Mouse (Mus musculus) forebrain, embryonic 14.5 days (tissue): ENCODE data around the gene Cdh20. TPM values are rescaled to one million over a fixed set of nuclear protein-coding genes. Genes with fewer than 3 reads are reported as not detected.

Experiments
- ATAC-seq: fragments of 200-750 bp; cut with Nextera tagmentation; 2 replicates; pipeline ENCODE4 v1.8.0; 2017; ENCODE audit warnings: mild to moderate bottlenecking, moderate library complexity
- DNase-seq: peaks from one replicate; pipeline ENCODE4 v3.0.0-alpha.2; 2015; ENCODE audit warnings: low spot score
- H3K27ac ChIP-seq: fragments of 300-500 bp; sonication (generic); 2 replicates; pipeline ENCODE4 v1.5.1; 2014; ENCODE audit warnings: low read depth, mild to moderate bottlenecking, control low read depth, low read length, moderate library complexity
- H3K27me3 ChIP-seq: fragments of 300-500 bp; sonication (generic); replicated peaks from 2 replicates; pipeline ENCODE4 v1.6.1; 2014; ENCODE audit warnings: low read length, control low read depth, mixed read lengths; ENCODE audit not compliant: control insufficient read depth, insufficient read depth
- H3K36me3 ChIP-seq: fragments of 300-500 bp; sonication (generic); 2 replicates; pipeline ENCODE4 v1.6.1; 2014; ENCODE audit warnings: low read length, control low read depth; ENCODE audit not compliant: control insufficient read depth, insufficient read depth
- H3K4me1 ChIP-seq: fragments of 300-500 bp; sonication (generic); 2 replicates; pipeline ENCODE4 v1.6.1; 2014; ENCODE audit warnings: antibody characterized with exemption, low read length, control low read depth; ENCODE audit not compliant: control insufficient read depth, insufficient read depth
- H3K4me2 ChIP-seq: fragments of 300-500 bp; sonication (generic); 2 replicates; pipeline ENCODE4 v1.6.1; 2014; ENCODE audit warnings: mild to moderate bottlenecking, control low read depth, low read length
- H3K4me3 ChIP-seq: fragments of 300-500 bp; sonication (generic); 2 replicates; pipeline ENCODE4 v1.5.1; 2014; ENCODE audit warnings: low read depth, low read length, control low read depth
- H3K9ac ChIP-seq: fragments of 300-500 bp; sonication (generic); 2 replicates; pipeline ENCODE4 v1.6.1; 2014; ENCODE audit warnings: mild to moderate bottlenecking, low read length, control low read depth, moderate library complexity
- H3K9me3 ChIP-seq: fragments of 300-500 bp; sonication (generic); replicated peaks from 2 replicates; pipeline ENCODE4 v1.6.1; 2016; ENCODE audit warnings: low read length, control low read depth, mixed read lengths; ENCODE audit not compliant: control insufficient read depth
- WGBS: fragments of 180-500 bp; shearing (Covaris S2); extraction: QIAGEN DNeasy Blood & Tissue Kit; methylation state at CpG from one replicate; pipeline ENCODE4 v1.1.7; 2014; 5-methylcytosine and 5-hydroxymethylcytosine counted together
- polyA plus RNA-seq: library from polyadenylated mRNA; unstranded; fragments of >200 nt; fragmentation: Nextera tagmentation; extraction: Ambion mirVana; gene quantifications from 2 replicates; pipeline ENCODE4 v1.2.1, GENCODE M21; 2014

The Cdh20 gene
- polyA plus RNA-seq, 1 experiment from 2014 or later: 0.47 TPM

DNA sequence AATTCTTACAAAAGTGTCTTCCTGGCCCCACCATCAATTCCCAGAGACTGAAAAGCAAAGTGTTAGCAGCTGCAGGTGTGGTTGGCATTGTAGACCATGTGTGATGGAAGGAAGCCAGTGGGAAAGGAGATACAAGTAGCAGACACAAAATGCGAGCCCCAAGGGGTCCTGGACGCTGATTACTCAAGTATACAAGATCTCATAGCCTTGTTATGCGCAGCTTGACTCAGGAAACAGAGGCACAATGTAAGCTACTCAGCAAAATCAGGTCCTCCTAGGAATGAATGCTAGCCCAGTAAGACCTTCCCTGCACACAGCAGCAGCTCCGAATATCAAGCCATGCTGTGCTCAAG lies 80.6 kb downstream of the Cdh20 start:
- Histone ChIP-seq H3K4me3 (no peak overlapping the region), H3K27ac (no peak overlapping the region), H3K36me3 (no peaks in the 10 kb centered on the region), H3K9me3 (no peaks in the 10 kb centered on the region), H3K27me3 (no peaks in the 10 kb centered on the region), H3K4me2 (no peak overlapping the region), H3K9ac (no peak overlapping the region), H3K4me1 (peaks cover 3% of the 10 kb centered on the region; the same call in 1 of the 2 replicates)
- DNase-seq (no peak), ATAC-seq (no peak)
- WGBS: 15% methylated on average over 4 of the region's 4 CpGs

DNA sequence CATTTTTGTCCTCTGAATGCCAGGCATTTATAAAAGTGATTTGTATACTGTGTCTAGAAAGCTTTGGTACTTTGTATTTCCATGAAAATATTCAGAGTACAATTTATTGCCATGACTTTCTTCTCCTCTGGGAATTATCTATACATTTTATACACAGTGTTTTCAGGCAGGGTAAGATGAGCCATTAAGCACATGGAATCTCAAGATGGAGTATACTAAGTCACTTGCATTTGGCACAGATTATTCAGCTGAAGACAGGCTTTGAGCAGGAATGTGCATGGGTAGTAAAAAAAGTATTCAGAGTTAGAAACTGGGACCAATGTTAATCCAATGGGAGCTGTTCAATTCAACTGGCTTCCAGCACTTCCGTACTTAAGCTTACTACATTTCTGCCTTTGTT lies 109.1 kb downstream of the Cdh20 start:
- no peak overlapping the region for H3K27ac ChIP-seq
- WGBS: 79% methylated on average over 1 of the region's 1 CpGs

DNA sequence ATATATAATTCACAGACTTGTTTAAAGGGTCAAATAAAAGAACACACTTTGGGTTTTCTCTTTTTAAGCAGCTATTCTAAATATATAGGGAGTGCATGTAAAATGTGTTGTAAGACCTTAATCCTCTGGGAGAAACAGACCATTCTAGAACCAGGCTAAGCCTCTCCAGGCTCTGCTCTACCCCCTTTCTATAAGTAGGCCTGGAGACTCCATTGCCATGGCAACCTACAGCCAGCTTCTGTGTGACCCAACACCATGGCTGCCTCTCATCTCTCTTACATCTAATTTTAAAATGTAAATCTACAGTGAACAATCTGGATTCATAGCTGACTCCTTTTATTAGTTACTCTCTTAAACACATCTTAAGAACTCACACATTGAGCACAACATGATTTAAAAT lies 133.5 kb downstream of the Cdh20 start:
- H3K27me3 ChIP-seq: no peaks in the 10 kb centered on the region
- H3K36me3 ChIP-seq: no peaks in the 10 kb centered on the region
- DNase-seq (no peak), ATAC-seq (no peak)
- H3K4me1 ChIP-seq: no peaks in the 10 kb centered on the region
- H3K9ac ChIP-seq: no peak overlapping the region
- H3K4me3 ChIP-seq: no peak overlapping the region
- no peak overlapping the region for H3K4me2 ChIP-seq
- H3K9me3 ChIP-seq: no peaks in the 10 kb centered on the region
- H3K27ac ChIP-seq: no peak overlapping the region

More for the DNA sequence above, 109.1 kb downstream of the Cdh20 start:
- DNase-seq: no peak
- Histone ChIP-seq H3K27me3 (no peaks in the 10 kb centered on the region), H3K4me2 (no peak overlapping the region), H3K9me3 (no peaks in the 10 kb centered on the region), H3K4me3 (no peak overlapping the region), H3K36me3 (no peaks in the 10 kb centered on the region), H3K4me1 (no peaks in the 10 kb centered on the region), H3K9ac (no peak overlapping the region)
- ATAC-seq: no peak

DNA sequence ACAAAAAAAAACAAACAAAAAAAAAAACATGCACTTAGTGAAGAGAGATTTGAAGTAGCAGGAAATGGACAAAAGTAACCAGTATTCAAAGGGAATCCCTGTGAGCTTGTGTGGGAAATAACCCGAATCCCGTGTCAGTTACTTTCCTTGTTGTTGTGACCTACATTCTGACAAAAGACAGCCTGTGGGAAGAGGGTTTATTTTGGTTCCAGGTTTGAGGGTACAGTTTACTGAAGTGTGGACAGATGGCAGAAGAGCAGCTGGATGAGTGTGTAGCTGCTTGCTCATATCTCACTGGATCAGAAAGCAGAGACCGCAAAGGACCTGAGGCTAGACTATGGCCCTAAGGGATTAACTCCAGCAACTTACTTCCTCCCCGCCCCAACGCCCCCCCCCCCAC lies 135.1 kb downstream of the Cdh20 start:
- Histone ChIP-seq H3K9me3 (no peaks in the 10 kb centered on the region), H3K36me3 (no peaks in the 10 kb centered on the region), H3K9ac (no peak overlapping the region), H3K4me3 (no peak overlapping the region), H3K27ac (no peak overlapping the region), H3K4me2 (no peak overlapping the region), H3K27me3 (no peaks in the 10 kb centered on the region), H3K4me1 (no peaks in the 10 kb centered on the region)
- WGBS: 65% methylated on average over 5 of the region's 5 CpGs
- DNase-seq (no peak), ATAC-seq (no peak)

DNA sequence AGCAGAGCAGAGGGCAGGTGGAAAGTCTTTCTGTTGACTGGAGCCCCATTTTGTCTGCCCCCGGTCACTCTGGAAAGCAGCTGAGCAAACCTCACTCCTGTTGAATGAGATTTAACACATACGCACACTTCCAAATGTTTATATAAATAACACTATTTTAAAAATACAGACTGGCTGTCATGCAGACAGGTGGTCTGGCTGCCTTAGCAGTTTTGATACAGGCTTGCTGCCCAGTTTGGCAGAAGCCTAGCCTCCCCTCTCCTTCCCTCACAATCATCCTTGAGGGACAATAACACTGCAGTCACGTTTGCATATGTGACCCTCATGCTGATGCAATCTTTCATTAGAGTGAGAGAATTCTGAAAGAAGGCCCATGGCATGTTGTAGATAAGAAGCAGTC lies 144.1 kb downstream of the Cdh20 start:
- no peak overlapping the region for H3K4me2 ChIP-seq
- H3K27ac ChIP-seq: no peak overlapping the region
- H3K27me3 ChIP-seq: no peaks in the 10 kb centered on the region
- no peak for DNase-seq
- H3K4me3 ChIP-seq: no peak overlapping the region
- H3K9me3 ChIP-seq: no peaks in the 10 kb centered on the region
- WGBS: 49% methylated on average over 3 of the region's 3 CpGs
- no peaks in the 10 kb centered on the region for H3K36me3 ChIP-seq
- H3K9ac ChIP-seq: no peak overlapping the region
- H3K4me1 ChIP-seq: no peaks in the 10 kb centered on the region; the same call in 1 of the 2 replicates
- no peak for ATAC-seq

DNA sequence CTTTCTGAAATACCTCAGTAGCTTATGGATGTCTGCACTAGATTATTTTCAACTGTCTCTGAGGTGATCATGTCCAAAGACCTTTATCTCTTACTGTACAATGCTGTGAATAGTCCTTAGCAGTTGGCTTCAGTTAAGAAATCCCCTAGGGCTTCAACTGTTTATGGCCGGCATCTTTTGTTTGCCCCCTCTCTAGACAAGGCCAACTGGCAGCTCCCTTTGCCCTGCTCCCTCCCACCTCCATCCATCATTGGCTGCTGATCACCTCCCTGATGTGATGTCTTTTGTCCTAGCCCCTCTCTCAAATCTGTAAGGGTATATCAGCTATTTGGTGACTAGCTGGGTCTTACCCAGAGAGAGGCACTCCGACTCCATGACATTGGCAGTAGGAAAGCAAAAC lies 148.2 kb downstream of the Cdh20 start:
- H3K9me3 ChIP-seq: no peaks in the 10 kb centered on the region
- 22% methylated on average over 2 of the region's 2 CpGs for WGBS
- no peak overlapping the region for H3K4me3 ChIP-seq
- ATAC-seq: no peak
- H3K27me3 ChIP-seq: no peaks in the 10 kb centered on the region
- H3K36me3 ChIP-seq: no peaks in the 10 kb centered on the region
- DNase-seq: no peak
- H3K27ac ChIP-seq: no peak overlapping the region
- H3K4me2 ChIP-seq: no peak overlapping the region
- no peak overlapping the region for H3K9ac ChIP-seq
- no peaks in the 10 kb centered on the region; the same call in 1 of the 2 replicates for H3K4me1 ChIP-seq

DNA sequence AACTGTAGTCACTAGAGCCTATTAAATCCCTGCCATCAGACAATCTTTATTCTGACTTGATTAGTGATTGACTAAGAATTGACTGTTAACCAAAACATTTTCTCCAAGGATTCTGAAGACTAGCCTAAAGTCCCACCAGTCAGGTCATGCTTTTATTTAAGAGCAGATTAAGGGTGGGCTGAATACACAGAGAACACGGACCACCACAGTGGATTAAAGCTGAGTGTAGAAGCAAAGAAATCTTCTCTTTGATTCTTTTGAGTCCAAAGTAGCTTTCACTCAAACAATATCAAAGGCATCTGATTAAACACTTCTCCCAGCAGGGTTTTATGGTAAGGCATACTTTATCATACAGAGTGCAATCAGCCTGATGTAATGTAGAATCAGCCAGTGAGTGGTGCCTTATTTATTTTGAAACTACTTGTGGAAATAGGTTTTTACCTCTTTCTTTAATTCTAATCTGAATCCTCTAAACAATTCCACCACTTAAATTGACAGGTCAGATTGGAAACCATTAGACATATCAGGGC lies 149.0 kb downstream of the Cdh20 start:
- H3K9ac ChIP-seq: no peak overlapping the region
- H3K4me3 ChIP-seq: no peak overlapping the region
- H3K4me2 ChIP-seq: no peak overlapping the region
- H3K27me3 ChIP-seq: no peaks in the 10 kb centered on the region
- DNase-seq (peak; percentile 35), ATAC-seq (no peak; the same call in 1 of the 2 replicates)
- 0% methylated on average over 1 of the region's 1 CpGs for WGBS
- no peaks in the 10 kb centered on the region for H3K9me3 ChIP-seq
- no peaks in the 10 kb centered on the region; the same call in 1 of the 2 replicates for H3K4me1 ChIP-seq
- no peak overlapping the region for H3K27ac ChIP-seq
- no peaks in the 10 kb centered on the region for H3K36me3 ChIP-seq

DNA sequence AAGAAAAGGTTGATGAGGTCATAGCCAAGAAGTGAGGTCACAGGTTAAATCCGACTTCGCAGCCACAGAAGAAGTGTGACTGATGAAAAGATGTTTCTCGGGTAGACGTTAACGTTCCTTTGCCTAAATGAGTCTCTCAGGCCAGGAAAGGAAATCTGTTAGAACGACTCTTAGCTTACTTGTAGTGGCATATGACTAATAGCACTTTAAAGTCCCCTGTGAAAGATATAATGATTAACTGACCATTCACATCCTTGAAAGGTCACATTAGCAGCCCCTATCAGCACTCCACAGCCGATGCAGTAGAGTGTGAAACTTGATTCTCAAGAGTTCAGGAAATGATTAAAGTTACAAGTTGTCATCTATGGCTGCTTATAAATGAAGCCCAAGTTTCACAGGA lies 164.7 kb downstream of the Cdh20 start:
- ATAC-seq (no peak), DNase-seq (no peak)
- no peaks in the 10 kb centered on the region for H3K36me3 ChIP-seq
- H3K4me3 ChIP-seq: no peak overlapping the region
- no peak overlapping the region for H3K9ac ChIP-seq
- no peak overlapping the region for H3K4me2 ChIP-seq
- no peak overlapping the region for H3K27ac ChIP-seq
- WGBS: 73% methylated on average over 7 of the region's 7 CpGs
- no peaks in the 10 kb centered on the region for H3K4me1 ChIP-seq
- no peaks in the 10 kb centered on the region for H3K27me3 ChIP-seq
- H3K9me3 ChIP-seq: no peaks in the 10 kb centered on the region

DNA sequence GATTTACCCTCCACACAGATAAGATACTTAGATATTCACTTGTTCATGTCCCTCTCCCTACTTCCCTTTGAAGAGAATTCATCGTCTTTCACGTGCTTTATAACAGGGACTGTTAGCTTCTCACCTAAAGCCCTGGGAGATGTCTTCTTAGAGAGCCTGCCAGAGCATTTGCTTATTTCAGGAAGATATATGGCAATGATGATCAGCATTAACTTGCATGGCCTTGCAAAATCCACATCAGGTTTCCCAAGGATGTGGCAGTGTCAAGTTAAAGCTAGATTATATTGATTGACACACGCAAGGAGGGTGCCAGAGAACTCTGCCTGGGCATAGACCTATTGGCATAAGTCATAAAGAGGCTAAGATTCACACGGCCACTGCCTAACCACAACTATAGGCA lies 168.6 kb downstream of the Cdh20 start:
- Histone ChIP-seq H3K9me3 (no peaks in the 10 kb centered on the region), H3K4me2 (no peak overlapping the region), H3K27me3 (no peaks in the 10 kb centered on the region), H3K36me3 (no peaks in the 10 kb centered on the region), H3K4me3 (no peak overlapping the region), H3K4me1 (no peaks in the 10 kb centered on the region), H3K9ac (no peak overlapping the region), H3K27ac (no peak overlapping the region)
- ATAC-seq (no peak), DNase-seq (no peak)
- WGBS: 83% methylated on average over 4 of the region's 4 CpGs
